Mouse (Mus musculus): Measurements from ENCODE around the gene Dnah7b. TPM values are rescaled to one million over a fixed set of nuclear protein-coding genes. Genes with fewer than 3 reads are reported as not detected.
A peak's percentile ranks its signal among the peaks of the same experiment; 100 is the strongest.
"Not testable (repeated sequence)": the region's sequence is repeated elsewhere in the genome, so short reads cannot be mapped to it uniquely, and the experiment has no call there.

The Dnah7b gene
- total RNA-seq, 2 experiments from 2014 or later = 0.11 to 0.23 TPM

DNA sequence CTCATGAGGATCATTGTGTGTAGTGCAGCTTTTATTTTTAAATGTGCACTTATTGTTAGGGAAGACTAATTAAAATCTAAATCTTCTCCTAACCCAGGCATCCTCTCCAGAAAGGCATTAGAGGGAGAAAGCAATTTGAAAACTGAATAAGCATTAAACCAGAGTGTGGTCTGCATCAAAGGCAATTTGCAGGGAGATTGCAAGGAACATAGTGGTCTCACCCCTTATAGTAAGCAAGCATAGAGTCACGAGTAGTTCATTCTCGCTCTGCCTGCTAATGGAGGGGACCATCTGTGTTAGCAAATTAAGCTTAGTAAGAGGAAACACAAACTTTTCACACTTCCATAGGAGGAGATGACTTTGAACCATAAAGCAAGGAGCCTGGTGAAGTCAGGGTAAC, 228.3 kb downstream of the Dnah7b start:
- not testable (repeated sequence) for DNase-seq

DNA sequence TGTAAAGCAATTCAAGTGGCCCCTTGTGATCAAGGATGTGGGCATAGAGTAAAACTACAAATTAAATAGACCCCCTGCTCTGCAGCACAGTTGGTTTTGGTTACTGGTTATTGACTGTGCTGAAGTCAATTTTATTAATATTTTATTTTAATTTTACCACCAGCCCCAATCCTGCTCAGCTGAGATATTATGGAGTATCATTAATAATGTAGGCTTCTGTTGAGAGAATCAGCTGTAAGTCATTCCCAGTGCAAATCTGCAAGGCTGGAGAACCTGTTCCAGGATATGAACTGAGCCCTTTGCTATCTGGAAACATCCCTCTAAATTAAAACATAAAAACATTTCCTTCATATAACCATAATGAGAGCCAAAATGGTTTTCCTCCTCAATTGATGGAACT, 259.8 kb downstream of the Dnah7b start:
- not testable (repeated sequence) for DNase-seq

DNA sequence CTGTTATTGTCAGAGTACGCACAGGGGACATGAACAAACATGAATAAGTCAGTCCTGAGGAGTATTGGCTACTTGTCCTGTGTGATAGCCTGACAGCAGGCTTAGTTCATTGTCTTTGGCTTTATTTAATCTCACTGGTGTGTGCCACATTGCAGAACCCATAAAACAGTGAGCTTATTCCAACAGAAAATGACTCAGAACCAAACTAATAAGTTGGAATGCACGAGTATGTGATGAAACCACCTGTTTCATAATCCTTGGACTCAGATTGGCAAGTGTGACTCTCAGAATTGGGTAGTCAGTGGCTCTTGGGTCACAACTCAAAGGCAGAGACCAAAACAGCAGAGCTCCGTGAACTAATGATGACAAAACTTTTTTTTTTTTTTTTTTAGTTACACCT, 279.2 kb downstream of the Dnah7b start:
- DNase-seq = not testable (repeated sequence)

DNA sequence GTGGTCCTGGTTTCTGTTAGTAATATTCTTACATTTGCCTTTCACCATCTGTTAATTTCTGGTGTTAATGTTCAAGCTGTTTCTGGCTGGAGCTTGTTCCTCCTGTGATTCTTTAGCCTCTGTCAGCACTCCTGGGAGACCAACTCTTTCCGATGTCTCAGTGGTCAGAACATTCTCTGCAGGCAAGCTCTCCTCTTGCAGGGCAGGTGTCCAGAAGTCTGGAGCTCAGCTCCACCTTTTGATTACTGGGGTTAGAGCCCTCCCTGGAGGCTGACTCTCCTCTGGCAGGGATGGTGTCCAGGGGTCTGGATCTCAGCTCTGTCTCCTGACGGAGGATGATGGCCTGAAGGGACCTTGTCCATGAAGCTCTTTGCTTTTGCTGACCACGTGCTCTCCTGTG, 314.5 kb downstream of the Dnah7b start:
- not testable (repeated sequence) for DNase-seq

DNA sequence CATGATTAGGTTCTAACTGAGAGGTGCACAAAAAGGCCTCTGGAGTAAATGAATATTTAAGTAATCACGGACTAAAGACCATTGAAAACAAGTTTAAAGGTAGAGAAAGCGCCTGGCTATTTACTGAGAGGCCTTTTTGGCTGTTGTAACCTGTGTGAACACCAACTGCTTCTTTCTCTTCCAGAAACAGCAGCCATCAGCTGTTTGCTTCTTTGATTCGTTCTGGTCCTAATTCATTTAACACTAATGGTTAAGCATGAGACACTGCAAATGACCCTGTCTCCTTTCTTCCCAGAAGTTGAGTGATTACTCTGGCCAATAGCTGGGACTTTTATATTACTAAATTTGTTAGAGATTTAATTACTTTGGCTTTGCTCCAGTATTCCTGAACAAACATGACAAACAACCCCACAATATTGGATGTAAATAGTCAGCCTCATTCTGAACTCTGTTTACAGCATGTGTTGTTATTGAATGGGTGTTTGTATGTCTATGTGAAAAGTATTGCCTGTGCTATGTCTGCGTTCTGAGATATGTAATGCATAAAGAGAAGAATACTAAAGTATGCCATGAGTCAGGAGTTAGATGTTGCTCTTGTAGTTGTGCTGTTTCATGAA, 328.7 kb downstream of the Dnah7b start:
- DNase-seq = not testable (repeated sequence)

DNA sequence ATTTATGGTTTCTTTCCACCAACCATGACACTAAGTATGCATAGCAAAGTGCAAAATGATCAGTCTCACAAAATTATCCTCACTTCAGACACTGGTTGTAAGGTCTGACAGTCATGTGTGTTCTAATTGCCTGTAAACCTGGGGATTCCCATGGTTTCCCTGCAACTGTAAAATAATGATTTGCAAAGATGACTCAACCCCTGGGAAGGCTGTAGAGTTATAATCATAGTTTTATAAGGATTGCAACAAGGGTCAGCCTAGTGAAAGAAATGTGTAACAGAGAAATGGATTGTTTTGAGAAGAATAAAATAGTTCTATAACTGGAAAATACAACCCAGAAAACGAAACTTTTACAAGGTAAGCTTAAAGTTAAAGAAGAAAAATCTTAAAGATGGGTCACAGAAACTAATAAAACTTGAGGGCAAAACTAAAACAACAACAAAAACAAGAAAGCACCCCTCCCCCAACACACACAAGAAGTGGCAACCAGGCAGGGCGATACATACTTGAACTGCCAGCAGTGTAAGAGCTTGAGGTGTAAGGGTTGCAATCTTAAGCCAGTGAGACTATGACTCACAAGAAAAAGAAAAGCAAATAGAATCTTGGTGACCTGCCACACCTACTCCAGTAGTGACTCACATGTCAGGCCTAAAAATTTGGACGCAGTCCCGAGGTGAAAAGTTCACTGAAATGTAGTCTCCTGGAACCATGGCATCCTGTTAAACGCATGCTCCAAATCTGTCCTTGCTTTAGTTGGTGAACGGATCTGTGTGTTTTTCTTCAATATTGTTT, 342.4 kb downstream of the Dnah7b start:
- peak; percentile 12 for DNase-seq

DNA sequence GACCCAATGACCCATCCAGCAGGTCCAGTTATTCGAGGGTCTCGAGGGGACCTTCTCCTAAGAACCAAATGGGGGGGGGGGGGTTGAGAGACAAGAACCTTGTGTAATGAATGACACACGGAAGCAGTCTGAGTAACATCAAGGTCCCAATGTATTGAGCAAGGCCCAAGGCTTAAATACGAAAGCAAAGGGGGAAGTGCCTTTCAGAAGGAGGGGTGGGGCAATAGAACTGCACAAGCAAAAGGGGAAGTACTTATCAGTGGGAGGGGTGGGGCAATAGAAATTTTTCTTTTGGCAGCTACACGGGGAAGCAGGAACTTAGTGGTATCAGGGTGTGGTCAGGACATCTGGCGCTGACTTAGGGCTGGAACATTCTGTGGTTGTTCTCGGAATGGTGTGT, 348.7 kb downstream of the Dnah7b start:
- not testable (repeated sequence) for DNase-seq

DNA sequence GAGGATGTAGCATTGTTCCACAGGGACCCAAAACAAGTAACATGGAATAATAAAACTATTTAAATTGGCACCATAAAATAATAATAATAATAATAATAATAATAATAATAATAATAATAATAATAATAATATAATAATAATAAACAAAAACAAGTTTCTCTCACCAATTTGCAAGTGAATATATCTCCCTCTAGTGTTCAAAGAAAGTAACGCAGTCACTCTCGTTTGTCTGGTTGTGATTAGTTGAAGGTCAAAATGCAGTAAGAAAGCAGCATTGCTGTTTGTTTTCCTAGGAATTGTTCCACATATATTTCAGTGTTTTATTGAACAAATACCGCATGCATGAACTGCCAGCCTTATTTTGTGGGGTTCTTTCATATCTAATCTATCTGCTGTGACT, 350.8 kb downstream of the Dnah7b start:
- DNase-seq = not testable (repeated sequence)

DNA sequence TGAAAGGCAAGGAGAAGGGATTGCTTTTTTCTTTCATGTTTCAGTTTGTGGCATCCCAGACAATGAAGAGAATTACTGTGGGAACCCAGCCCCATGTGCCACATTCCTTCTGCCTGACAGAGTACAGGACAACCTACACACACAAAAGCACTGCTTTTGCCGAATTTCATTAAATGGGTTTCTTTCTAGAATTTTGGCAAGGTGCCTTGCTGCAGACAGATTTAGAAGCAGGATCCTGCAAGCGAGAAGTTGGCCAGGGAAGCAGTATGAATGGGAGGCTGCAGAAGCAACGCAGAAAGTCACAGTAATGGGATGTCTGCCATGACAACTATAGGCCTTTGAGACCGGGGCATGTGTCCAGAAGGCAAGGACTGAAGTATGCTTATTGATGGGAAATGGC, 352.9 kb downstream of the Dnah7b start:
- DNase-seq = not testable (repeated sequence)

Other genes starting within 250 kb of the Dnah7b start
- gene Gm5269, start 176.0 kb upstream of the Dnah7b start, total RNA-seq (2021) = not detected
- gene Slc40a1, start 139.8 kb upstream of the Dnah7b start, total RNA-seq (2021) = 10 to 100 TPM in 1 of 2 experiments, 1 to 10 TPM in 1; 9.2 to 12.0 TPM

Data from gastrocnemius, postnatal 25 days (tissue).